Mouse (Mus musculus): ENCODE results near the gene Cpne1.

Cpne1 gene

GRCm38 (mm10) chr2:156089799-156090198 lies 22.0 kb downstream of the Cpne1 start:
- Histone ChIP-seq H3K27me3 (ENCODE audit: insufficient read depth, low read length) (no peaks in the 10 kb centered on the region), H3K36me3 (ENCODE audit: insufficient read depth, low read length) (peaks cover 64% of the 10 kb centered on the region), H3K4me1 (replicated peaks; ENCODE audit: low read depth, low read length) (peaks cover 26% of the 10 kb centered on the region), H3K9me3 (ENCODE audit: low read length) (peaks cover 5% of the 10 kb centered on the region; the same call in 1 of the 2 replicates), H3K4me3 (replicated peaks; ENCODE audit: low read length) (no peak overlapping the region)
- TF ChIP-seq CTCF (conservative IDR thresholded peaks at IDR 0.05; ENCODE audit: low read length) (no peak), NANOG (IDR thresholded peaks at IDR 0.05; ENCODE audit: borderline replicate concordance, low read length) (no peak), POU5F1 (IDR thresholded peaks at IDR 0.05; ENCODE audit: borderline replicate concordance, low read length) (no peak)

- TF ChIP-seq POU5F1 (IDR thresholded peaks at IDR 0.05; ENCODE audit: borderline replicate concordance, low read length) (no peak), NANOG (IDR thresholded peaks at IDR 0.05; ENCODE audit: borderline replicate concordance, low read length) (no peak), CTCF (conservative IDR thresholded peaks at IDR 0.05; ENCODE audit: low read length) (no peak)
- Histone ChIP-seq H3K9me3 (ENCODE audit: low read length) (peaks cover 8% of the 10 kb centered on the region; the same call in 1 of the 2 replicates), H3K4me3 (replicated peaks; ENCODE audit: low read length) (no peak overlapping the region), H3K4me1 (replicated peaks; ENCODE audit: low read depth, low read length) (peaks cover 26% of the 10 kb centered on the region), H3K36me3 (ENCODE audit: insufficient read depth, low read length) (peaks cover 49% of the 10 kb centered on the region), H3K27me3 (ENCODE audit: insufficient read depth, low read length) (no peaks in the 10 kb centered on the region)
Observed at GRCm38 (mm10) chr2:156087391-156088110, 24.2 kb downstream of the Cpne1 start.

- peaks cover 27% of the 10 kb centered on the region; the same call in 1 of the 2 replicates for H3K36me3 ChIP-seq (ENCODE audit: insufficient read depth, low read length)
- TF ChIP-seq NANOG (IDR thresholded peaks at IDR 0.05; ENCODE audit: borderline replicate concordance, low read length) (no peak), POU5F1 (IDR thresholded peaks at IDR 0.05; ENCODE audit: borderline replicate concordance, low read length) (no peak), CTCF (conservative IDR thresholded peaks at IDR 0.05; ENCODE audit: low read length) (no peak)
Observed at GRCm38 (mm10) chr2:156084541-156084940, 27.2 kb downstream of the Cpne1 start.

GRCm38 (mm10) chr2:156080391-156080790 lies 31.4 kb downstream of the Cpne1 start:
- peaks cover 8% of the 10 kb centered on the region; the same call in 1 of the 2 replicates for H3K9me3 ChIP-seq (ENCODE audit: low read length)

More at GRCm38 (mm10) chr2:156084541-156084940, 27.2 kb downstream of the Cpne1 start:
- H3K4me1 ChIP-seq (replicated peaks; ENCODE audit: low read depth, low read length) = peaks cover 12% of the 10 kb centered on the region
- peaks cover 8% of the 10 kb centered on the region; the same call in 1 of the 2 replicates for H3K9me3 ChIP-seq (ENCODE audit: low read length)
- no peaks in the 10 kb centered on the region for H3K27me3 ChIP-seq (ENCODE audit: insufficient read depth, low read length)
- H3K4me3 ChIP-seq (replicated peaks; ENCODE audit: low read length) = no peak overlapping the region

GRCm38 (mm10) chr2:156079674-156080073 lies 32.1 kb downstream of the Cpne1 start:
- H3K27me3 ChIP-seq (ENCODE audit: insufficient read depth, low read length) = no peaks in the 10 kb centered on the region
- no peak for TF ChIP-seq NANOG (IDR thresholded peaks at IDR 0.05; ENCODE audit: borderline replicate concordance, low read length)
- TF ChIP-seq POU5F1 (IDR thresholded peaks at IDR 0.05; ENCODE audit: borderline replicate concordance, low read length) = no peak
- TF ChIP-seq CTCF (conservative IDR thresholded peaks at IDR 0.05; ENCODE audit: low read length) = no peak
- H3K36me3 ChIP-seq (ENCODE audit: insufficient read depth, low read length) = peaks cover 45% of the 10 kb centered on the region
- peaks cover 53% of the 10 kb centered on the region for H3K4me1 ChIP-seq (replicated peaks; ENCODE audit: low read depth, low read length)
- H3K4me3 ChIP-seq (replicated peaks; ENCODE audit: low read length) = no peak overlapping the region
- peaks cover 2% of the 10 kb centered on the region; the same call in 1 of the 2 replicates for H3K9me3 ChIP-seq (ENCODE audit: low read length)

More at GRCm38 (mm10) chr2:156080391-156080790, 31.4 kb downstream of the Cpne1 start:
- Histone ChIP-seq H3K27me3 (ENCODE audit: insufficient read depth, low read length) (no peaks in the 10 kb centered on the region), H3K4me3 (replicated peaks; ENCODE audit: low read length) (no peak overlapping the region), H3K36me3 (ENCODE audit: insufficient read depth, low read length) (peaks cover 38% of the 10 kb centered on the region), H3K4me1 (replicated peaks; ENCODE audit: low read depth, low read length) (peaks cover 51% of the 10 kb centered on the region)
- no peak for TF ChIP-seq CTCF (conservative IDR thresholded peaks at IDR 0.05; ENCODE audit: low read length)
- no peak for TF ChIP-seq POU5F1 (IDR thresholded peaks at IDR 0.05; ENCODE audit: borderline replicate concordance, low read length)
- no peak for TF ChIP-seq NANOG (IDR thresholded peaks at IDR 0.05; ENCODE audit: borderline replicate concordance, low read length)

GRCm38 (mm10) chr2:156079183-156079560 lies 32.6 kb downstream of the Cpne1 start:
- H3K9me3 ChIP-seq (ENCODE audit: low read length) = no peaks in the 10 kb centered on the region
- H3K36me3 ChIP-seq (ENCODE audit: insufficient read depth, low read length) = peaks cover 49% of the 10 kb centered on the region
- H3K27me3 ChIP-seq (ENCODE audit: insufficient read depth, low read length) = no peaks in the 10 kb centered on the region
- TF ChIP-seq CTCF (conservative IDR thresholded peaks at IDR 0.05; ENCODE audit: low read length) (no peak), NANOG (IDR thresholded peaks at IDR 0.05; ENCODE audit: borderline replicate concordance, low read length) (no peak), POU5F1 (IDR thresholded peaks at IDR 0.05; ENCODE audit: borderline replicate concordance, low read length) (no peak)
- no peak overlapping the region for H3K4me3 ChIP-seq (replicated peaks; ENCODE audit: low read length)
- H3K4me1 ChIP-seq (replicated peaks; ENCODE audit: low read depth, low read length) = peaks cover 53% of the 10 kb centered on the region

- Histone ChIP-seq H3K4me3 (replicated peaks; ENCODE audit: low read length) (no peak overlapping the region), H3K36me3 (ENCODE audit: insufficient read depth, low read length) (peaks cover 54% of the 10 kb centered on the region), H3K4me1 (replicated peaks; ENCODE audit: low read depth, low read length) (peaks cover 58% of the 10 kb centered on the region), H3K27me3 (ENCODE audit: insufficient read depth, low read length) (no peaks in the 10 kb centered on the region), H3K9me3 (ENCODE audit: low read length) (no peaks in the 10 kb centered on the region)
- TF ChIP-seq CTCF (conservative IDR thresholded peaks at IDR 0.05; ENCODE audit: low read length) (no peak), NANOG (IDR thresholded peaks at IDR 0.05; ENCODE audit: borderline replicate concordance, low read length) (no peak), POU5F1 (IDR thresholded peaks at IDR 0.05; ENCODE audit: borderline replicate concordance, low read length) (no peak)
Observed at GRCm38 (mm10) chr2:156078421-156079182, 33.2 kb downstream of the Cpne1 start.

GRCm38 (mm10) chr2:156077461-156077860 lies 34.3 kb downstream of the Cpne1 start:
- Histone ChIP-seq H3K4me1 (replicated peaks; ENCODE audit: low read depth, low read length) (peaks cover 63% of the 10 kb centered on the region), H3K4me3 (replicated peaks; ENCODE audit: low read length) (no peak overlapping the region), H3K36me3 (ENCODE audit: insufficient read depth, low read length) (peaks cover 64% of the 10 kb centered on the region), H3K9me3 (ENCODE audit: low read length) (no peaks in the 10 kb centered on the region), H3K27me3 (ENCODE audit: insufficient read depth, low read length) (no peaks in the 10 kb centered on the region)
- TF ChIP-seq POU5F1 (IDR thresholded peaks at IDR 0.05; ENCODE audit: borderline replicate concordance, low read length) (no peak), CTCF (conservative IDR thresholded peaks at IDR 0.05; ENCODE audit: low read length) (no peak), NANOG (IDR thresholded peaks at IDR 0.05; ENCODE audit: borderline replicate concordance, low read length) (no peak)
